Mouse (Mus musculus): ENCODE measurements at regions not wholly inside any gene's neighbourhood (a gene's known extent, or its start where the extent isn't known, plus 50 kb on each side); places are given as distances from the start of the nearest gene placed in this dataset.

DNA sequence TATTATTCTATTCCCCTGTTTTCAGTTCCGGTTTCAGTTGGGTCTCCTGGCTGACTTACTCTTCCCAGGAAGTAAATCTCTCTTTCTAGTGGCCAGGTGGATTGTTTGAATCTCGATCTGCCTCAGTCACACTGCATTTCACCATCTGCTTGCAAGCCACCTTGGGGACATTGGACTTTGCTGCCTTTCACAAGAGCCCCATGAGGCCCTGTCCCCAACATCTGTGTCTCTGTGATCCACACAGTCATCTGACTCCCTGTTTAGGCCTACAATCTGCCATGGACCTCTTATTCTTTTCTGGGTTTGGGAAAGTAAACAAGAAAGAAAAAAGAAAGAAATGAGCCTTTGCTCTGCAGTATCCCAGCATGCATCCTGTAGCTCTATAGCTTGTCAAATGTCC is 118.1 kb downstream of the Glrx3 start:
- no peak for TF ChIP-seq POLR2A (IDR thresholded peaks at IDR 0.05; ENCODE audit: low read depth, low read length)
- no peak for TF ChIP-seq CTCF (IDR thresholded peaks at IDR 0.05; ENCODE audit: extremely low read depth, insufficient read length, insufficient replicate concordance, low read depth, low read length)

Measured in small intestine, adult 2 months (tissue).